Mouse (Mus musculus) CH12.LX (cell line): ENCODE data around the gene CK137956.

Source experiments
- CHD1 ChIP-seq: IDR thresholded peaks from 2 replicates; pipeline ENCODE4 v1.6.1; 2012; ENCODE audit warnings: low read depth, low read length, improper control_type of control experiment, inconsistent platforms
- CTCF ChIP-seq, 2 experiments: IDR thresholded peaks in 1 of 2; conservative IDR thresholded peaks in 1 of 2; 2 replicates each; pipeline ENCODE4 v1.5.1; 2011 to 2012; ENCODE audit warnings: low read depth in 2 of 2, low read length in 2 of 2, improper control_type of control experiment in 1 of 2, inconsistent platforms in 1 of 2, mild to moderate bottlenecking in 1 of 2, moderate library complexity in 1 of 2
- ELF1 ChIP-seq: IDR thresholded peaks from 2 replicates; pipeline ENCODE4 v1.6.1; 2014; ENCODE audit warnings: low read depth, mild to moderate bottlenecking, inconsistent platforms, low read length, improper control_type of control experiment
- EP300 ChIP-seq: IDR thresholded peaks from 2 replicates; pipeline ENCODE4 v1.6.1; 2011; ENCODE audit warnings: low read length, improper control_type of control experiment
- HCFC1 ChIP-seq: IDR thresholded peaks from 2 replicates; pipeline ENCODE4 v1.6.1; 2012; ENCODE audit warnings: low read depth, mild to moderate bottlenecking, inconsistent platforms, low read length, improper control_type of control experiment
- MYC ChIP-seq: IDR thresholded peaks from 2 replicates; pipeline ENCODE4 v1.6.1; 2011; ENCODE audit warnings: low read depth, mild to moderate bottlenecking, improper control_type of control experiment, low read length
- POLR2A ChIP-seq: IDR thresholded peaks from 2 replicates; pipeline ENCODE4 v1.6.1; 2011; ENCODE audit warnings: low read depth, mild to moderate bottlenecking, improper control_type of control experiment, low read length
- SIN3A ChIP-seq: IDR thresholded peaks from 2 replicates; pipeline ENCODE4 v1.6.1; 2012; ENCODE audit warnings: low read length, improper control_type of control experiment, inconsistent platforms
- ZKSCAN1 ChIP-seq: IDR thresholded peaks from 2 replicates; pipeline ENCODE4 v1.6.1; 2012; ENCODE audit warnings: low read depth, inconsistent platforms, low read length, improper control_type of control experiment, borderline replicate concordance
- ZMIZ1 ChIP-seq: IDR thresholded peaks from 2 replicates; pipeline ENCODE4 v1.6.1; 2012; ENCODE audit warnings: low read depth, mild to moderate bottlenecking, inconsistent platforms, low read length, improper control_type of control experiment

GRCm38 (mm10) chr4:128002638-128003101 is 31.9 kb upstream of the CK137956 start:
- no peak for TF ChIP-seq ZKSCAN1
- no peak for TF ChIP-seq POLR2A
- no peak for TF ChIP-seq CTCF (conservative IDR thresholded peaks at IDR 0.05 in 1 of 2, IDR thresholded peaks at IDR 0.05 in 1 of 2; ENCODE audit: low read depth in 2 of 2, low read length in 2 of 2)
- no peak for TF ChIP-seq SIN3A
- no peak for TF ChIP-seq MYC
- no peak for TF ChIP-seq EP300
- no peak for TF ChIP-seq CHD1
- no peak for TF ChIP-seq ELF1
- no peak for TF ChIP-seq ZMIZ1
- no peak for TF ChIP-seq HCFC1
